Mouse (Mus musculus): Measurements from ENCODE around the gene Fam204a. TPM values are rescaled to one million over a fixed set of nuclear protein-coding genes. Genes with fewer than 3 reads are reported as not detected.

Fam204a gene
- total RNA-seq, 2 experiments from 2014 or later: 33.0 to 33.4 TPM

GRCm38 (mm10) chr19:60160611-60161274, 65.8 kb downstream of the Fam204a start:
- peak; percentile 40 for DNase-seq (ENCODE audit: low spot score)

- DNase-seq (ENCODE audit: low spot score): no peak
Observed at GRCm38 (mm10) chr19:60159827-60160226, 66.7 kb downstream of the Fam204a start.

GRCm38 (mm10) chr19:60155266-60155665, 71.2 kb downstream of the Fam204a start:
- no peak for DNase-seq (ENCODE audit: low spot score)

- no peak for DNase-seq (ENCODE audit: low spot score)
Observed at GRCm38 (mm10) chr19:60153096-60153495, 73.4 kb downstream of the Fam204a start.

GRCm38 (mm10) chr19:60150056-60150455, 76.4 kb downstream of the Fam204a start:
- no peak for DNase-seq (ENCODE audit: low spot score)

GRCm38 (mm10) chr19:60149078-60149960, 77.2 kb downstream of the Fam204a start:
- no peak for DNase-seq (ENCODE audit: low spot score)

Other genes with a start within 250 kb of the Fam204a start
- gene Prlhr, start 241.6 kb upstream of the Fam204a start, total RNA-seq (2021): not detected

Data from gastrocnemius, adult 18-20 months (tissue).